Mouse (Mus musculus): ENCODE data around the gene Fam208b. TPM values are rescaled to one million over a fixed set of nuclear protein-coding genes. Genes with fewer than 3 reads are reported as not detected.
"Not testable (repeated sequence)": the region's sequence is repeated elsewhere in the genome, so short reads cannot be mapped to it uniquely, and the experiment has no call there.

Gene Fam208b
- total RNA-seq, 4 experiments from 2014 or later: 25.0 to 35.6 (median 28.9) TPM

GRCm38 (mm10) chr13:3519357-3519756, 91.6 kb downstream of the Fam208b start:
- DNase-seq (ENCODE audit: low spot score in 2 of 2): not testable (repeated sequence)

Other genes with a start within 250 kb of the Fam208b start
- gene Gdi2, start 73.0 kb downstream of the Fam208b start, total RNA-seq (2022): 100 to 1,000 TPM; 300 to 325 (median 314) TPM
- 10 to 100 TPM; 35.5 to 38.5 (median 36.9) TPM for gene Asb13, start 22.9 kb upstream of the Fam208b start, total RNA-seq (2022)
- not detected for gene Calml3, start 193.2 kb upstream of the Fam208b start, total RNA-seq (2022)
- gene Calm4, start 226.6 kb upstream of the Fam208b start, total RNA-seq (2022): not detected
- not detected for gene Calm5, start 243.1 kb upstream of the Fam208b start, total RNA-seq (2022)

Measured in layer of hippocampus, adult 8-10 months (tissue).